Comparison of ENCODE assay signal across 28 mouse cellular contexts in the genomic region with DNA sequence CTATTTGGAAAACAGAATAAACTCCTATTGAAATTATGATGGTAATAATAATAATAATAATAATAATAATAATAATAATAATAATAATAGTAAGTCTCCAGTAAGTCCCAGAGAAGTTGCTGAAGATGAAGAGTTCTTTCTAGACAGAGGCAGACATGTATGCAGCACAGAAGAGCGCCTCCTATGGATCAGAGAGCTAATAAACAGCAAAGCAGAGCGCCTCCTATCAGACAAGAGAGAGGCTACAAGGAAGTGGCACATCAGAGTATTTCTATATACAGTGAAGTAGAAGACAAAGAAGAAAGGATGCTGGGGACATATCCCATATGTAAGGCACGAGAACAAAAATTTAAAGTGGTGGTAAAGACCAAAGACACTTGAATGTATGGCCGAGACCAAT.
DNase-seq lines count a peak whose midpoint lies in the region; ATAC-seq and TF ChIP-seq lines count a peak whose summit lies in the region.
"Had no signal": no experiment of that assay in that cellular context is flagged by ENCODE, and none has a peak within 500 bp of the region (broad histone marks: within the 10 kb centered on the region; RNA-seq: fewer than 3 reads in every experiment).

No protein-coding gene starts in this region.

- no peaks in the 10 kb centered on the region for H3K36me3 ChIP-seq in liver, postnatal 0 days (replicated peaks; ENCODE audit: insufficient read depth, low read length)
- H3K36me3 ChIP-seq in liver, embryonic 12.5 days = peaks cover 5% of the 10 kb centered on the region; the same call in 1 of the 2 replicates
- H3K36me3 ChIP-seq in forebrain, embryonic 14.5 days (ENCODE audit: control insufficient read depth, insufficient read depth, low read length) = no peaks in the 10 kb centered on the region
- H3K36me3 ChIP-seq: neural tube, embryonic 12.5 days had no signal

- H3K27ac ChIP-seq in liver, postnatal 0 days (ENCODE audit: low read depth) = no peak overlapping the region
- no peak overlapping the region for H3K27ac ChIP-seq in liver, embryonic 12.5 days
- H3K27ac ChIP-seq in forebrain, embryonic 14.5 days (ENCODE audit: low read depth, low read length) = no peak overlapping the region
- H3K27ac ChIP-seq: embryonic facial prominence, embryonic 12.5 days; hindbrain, embryonic 10.5 days; liver, embryonic 13.5 days; neural tube, embryonic 12.5 days had no signal

- no peak overlapping the region for H3K4me2 ChIP-seq in liver, postnatal 0 days (ENCODE audit: low read depth, low read length)
- no peak overlapping the region for H3K4me2 ChIP-seq in liver, embryonic 12.5 days
- no peak overlapping the region for H3K4me2 ChIP-seq in forebrain, embryonic 14.5 days (ENCODE audit: low read length)
- H3K4me2 ChIP-seq: embryonic facial prominence, embryonic 12.5 days; liver, embryonic 13.5 days; midbrain, embryonic 11.5 days; neural tube, embryonic 12.5 days had no signal

- CTCF ChIA-PET in Patski (lab: Charles Lee) = interaction anchor here (1.4 kb wide), 1 partner anchor 19 kb away, joined by 5 read pairs; no protein-coding TSS in a partner anchor

- no peak for TF ChIP-seq EP300 in liver, postnatal 0 days (IDR thresholded peaks at IDR 0.05; ENCODE audit: low read depth)

- POLR2A ChIA-PET in Patski (lab: Charles Lee) = no interaction called here

- H3K9ac ChIP-seq in liver, postnatal 0 days (replicated peaks) = no peak overlapping the region
- no peak overlapping the region for H3K9ac ChIP-seq in liver, embryonic 12.5 days
- H3K9ac ChIP-seq in forebrain, embryonic 14.5 days (ENCODE audit: low read length) = no peak overlapping the region
- H3K9ac ChIP-seq: embryonic facial prominence, embryonic 12.5 days; liver, embryonic 13.5 days; neural tube, embryonic 12.5 days had no signal

- no peaks in the 10 kb centered on the region for H3K9me3 ChIP-seq in liver, postnatal 0 days (ENCODE audit: low read length)
- H3K9me3 ChIP-seq in liver, embryonic 12.5 days (replicated peaks) = no peaks in the 10 kb centered on the region
- H3K9me3 ChIP-seq in forebrain, embryonic 14.5 days (replicated peaks; ENCODE audit: control insufficient read depth, low read length) = no peaks in the 10 kb centered on the region
- H3K9me3 ChIP-seq: embryonic facial prominence, embryonic 12.5 days; hindbrain, embryonic 10.5 days; liver, embryonic 13.5 days; neural tube, embryonic 12.5 days had no signal

- TF ChIP-seq CTCF in liver, postnatal 0 days (IDR thresholded peaks at IDR 0.05; ENCODE audit: low read depth) = peak; percentile 29; the same call in 1 of the 2 replicates
- peak; percentile 32 for TF ChIP-seq CTCF in Patski (IDR thresholded peaks at IDR 0.05)

- no peaks in the 10 kb centered on the region for H3K27me3 ChIP-seq in liver, postnatal 0 days (ENCODE audit: insufficient read depth, low read length)
- no peaks in the 10 kb centered on the region for H3K27me3 ChIP-seq in liver, embryonic 12.5 days (replicated peaks)
- H3K27me3 ChIP-seq in Patski = no peaks in the 10 kb centered on the region
- H3K27me3 ChIP-seq in forebrain, embryonic 14.5 days (replicated peaks; ENCODE audit: control insufficient read depth, insufficient read depth, low read length) = no peaks in the 10 kb centered on the region
- H3K27me3 ChIP-seq: CH12.LX; embryonic facial prominence, embryonic 12.5 days; liver, embryonic 13.5 days; neural tube, embryonic 12.5 days had no signal

- WGBS in liver, postnatal 0 days (ENCODE audit: insufficient replicate concordance) = 84% methylated on average over 4 of the region's 4 CpGs
- 74% methylated on average over 4 of the region's 4 CpGs for WGBS in liver, embryonic 12.5 days (ENCODE audit: insufficient replicate concordance)
- WGBS in forebrain, embryonic 14.5 days = 83% methylated on average over 4 of the region's 4 CpGs

- H3K4me1 ChIP-seq in liver, postnatal 0 days (ENCODE audit: insufficient read depth) = no peaks in the 10 kb centered on the region
- 0 out of 2 replicates have a peak, but pooled peaks cover 10% of the 10 kb centered on the region for H3K4me1 ChIP-seq in liver, embryonic 12.5 days
- H3K4me1 ChIP-seq in forebrain, embryonic 14.5 days (ENCODE audit: control insufficient read depth, insufficient read depth, low read length) = peaks cover 36% of the 10 kb centered on the region

- H3K4me3 ChIP-seq in liver, postnatal 0 days (ENCODE audit: low read depth, low read length) = no peak overlapping the region
- H3K4me3 ChIP-seq in liver, embryonic 12.5 days = no peak overlapping the region
- no peak overlapping the region for H3K4me3 ChIP-seq in forebrain, embryonic 14.5 days (ENCODE audit: low read depth, low read length)
- H3K4me3 ChIP-seq: embryonic facial prominence, embryonic 12.5 days; hindbrain, embryonic 10.5 days; liver, embryonic 13.5 days; myocyte; neural tube, embryonic 12.5 days had no signal

- in situ Hi-C loops in Patski (cut with MboI; ENCODE audit: low pct_unique_long_range_greater_than_20kb) = no loop called here

- DNase-seq in liver, postnatal 0 days = no peak
- DNase-seq in ES-CJ7 (ENCODE audit: low read depth, low spot score) (peak; percentile 63), Patski (ENCODE audit: low read depth, low spot score) (no peak)
- DNase-seq in forebrain, embryonic 14.5 days (ENCODE audit: low spot score) = no peak
- no peak for DNase-seq in thymus, postnatal 36 days
- DNase-seq: adrenal gland, postnatal 10 days; cerebellum, adult 8-10 months; cerebellum, postnatal 36 days; gastrocnemius, postnatal 14 days; heart, postnatal 14 days; kidney, adult 11 months; kidney, postnatal 36 days; layer of hippocampus, postnatal 36 days; left cerebral cortex, postnatal 4 days; liver, embryonic 13.5 days; lung, adult 2 months; lung, postnatal 14 days; right cerebral cortex, postnatal 4 days had no signal

- ATAC-seq in liver, postnatal 0 days = no peak
- ATAC-seq in liver, embryonic 12.5 days = no peak
- ATAC-seq in Patski = no peak
- ATAC-seq in forebrain, embryonic 14.5 days = no peak
- ATAC-seq: forebrain, embryonic 16.5 days; hindbrain, embryonic 16.5 days; midbrain, embryonic 16.5 days had no signal
